Mouse (Mus musculus) liver, embryonic 14.5 days (tissue): ENCODE results near the gene Cfap54.

Experiments used
- CTCF ChIP-seq: IDR thresholded peaks from 2 replicates; pipeline ENCODE4 v1.5.1; 2016; ENCODE audit warnings: antibody characterized with exemption, low read depth, control low read depth
- EP300 ChIP-seq: IDR thresholded peaks from 2 replicates; pipeline ENCODE4 v1.6.1; 2016; ENCODE audit warnings: antibody characterized with exemption, low read depth

- TF ChIP-seq CTCF = no peak
- no peak for TF ChIP-seq EP300
These were observed 291.2 kb downstream of the Cfap54 start for GRCm38 (mm10) chr10:92790247-92790646.
